Mouse (Mus musculus): ENCODE measurements around the gene Entpd1. TPM values are rescaled to one million over a fixed set of nuclear protein-coding genes. Genes with fewer than 3 reads are reported as not detected.
A peak's percentile ranks its signal among the peaks of the same experiment; 100 is the strongest.

Entpd1 gene
- polyA plus RNA-seq (2014; fragmentation: Nextera tagmentation; extraction: Ambion mirVana) = 5.4 and 9.2 TPM in 2 replicates

DNA sequence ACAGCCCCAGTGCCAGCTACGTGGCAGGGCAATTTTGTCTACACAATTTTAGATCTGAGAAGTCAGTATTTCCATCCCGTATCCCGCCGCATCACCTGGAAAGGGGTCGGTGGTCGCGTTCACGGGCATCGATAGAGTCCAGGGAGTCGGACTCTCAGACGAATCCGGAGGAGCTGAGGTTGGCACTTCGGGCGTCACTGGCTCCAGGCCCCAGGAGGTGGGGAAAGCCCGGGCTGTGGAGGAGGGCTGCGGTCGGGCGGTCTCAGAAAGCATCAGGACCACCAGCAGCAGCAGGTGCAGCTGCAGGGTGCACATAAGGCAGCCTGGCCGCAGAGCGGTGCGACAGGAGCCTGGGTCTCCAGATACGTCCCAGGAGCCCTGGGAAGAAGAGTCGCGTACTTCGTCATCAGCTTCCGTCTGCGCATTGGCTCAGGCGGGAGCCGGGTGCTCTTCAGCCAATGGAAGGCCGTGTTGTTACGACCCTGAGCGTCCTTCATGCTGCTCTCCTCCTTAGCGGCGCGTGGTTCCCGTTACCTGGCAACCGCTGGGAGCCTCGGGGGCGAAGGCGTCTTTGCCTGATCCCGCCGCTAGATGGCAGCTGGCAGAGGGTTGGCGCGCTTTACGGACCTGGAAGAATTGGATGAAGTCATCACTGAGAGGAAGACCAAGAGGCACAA is at the start of gene Entpd1, which contains the start of gene Tctn3:
Entpd1 (plus strand) TSS at position 537 of the 677 bp plus-strand sequence.
Tctn3 (minus strand) TSS at position 404 of the 677 bp plus-strand sequence.
- peaks cover 5% of the 10 kb centered on the region; the same call in 1 of the 2 replicates for H3K4me1 ChIP-seq (ENCODE audit: control insufficient read depth, insufficient read depth, low read length)
- H3K27me3 ChIP-seq (ENCODE audit: control insufficient read depth, insufficient read depth, low read length) = no peaks in the 10 kb centered on the region
- DNase-seq = peak; percentile 99
- 0 out of 2 replicates have a peak within 1 kb of the TSS, but pooled peaks have one; percentile 57 for H3K27ac ChIP-seq (replicated peaks; ENCODE audit: low read depth, low read length)
- H3K4me3 ChIP-seq (replicated peaks; ENCODE audit: low read depth, low read length) = peak within 1 kb of the TSS; percentile 74
- no peaks in the 10 kb centered on the region for H3K9me3 ChIP-seq (ENCODE audit: control insufficient read depth, low read length)
- peak within 1 kb of the TSS; percentile 62 for H3K9ac ChIP-seq (replicated peaks; ENCODE audit: low read length)
- H3K4me2 ChIP-seq (ENCODE audit: low read length) = peak within 1 kb of the TSS; percentile 80
- ATAC-seq (ENCODE audit: low FRiP score, low TSS enrichment) = peak; percentile 100
- H3K36me3 ChIP-seq (ENCODE audit: control insufficient read depth, insufficient read depth, low read length) = peaks cover 26% of the 10 kb centered on the region
- 0% methylated on average over 45 of the region's 45 CpGs for WGBS

- H3K4me3 ChIP-seq (replicated peaks; ENCODE audit: low read depth, low read length) = no peak overlapping the region
- no peak for DNase-seq
- no peaks in the 10 kb centered on the region for H3K9me3 ChIP-seq (ENCODE audit: control insufficient read depth, low read length)
- H3K9ac ChIP-seq (replicated peaks; ENCODE audit: low read length) = no peak overlapping the region
- H3K27me3 ChIP-seq (ENCODE audit: control insufficient read depth, insufficient read depth, low read length) = no peaks in the 10 kb centered on the region
- H3K4me1 ChIP-seq (ENCODE audit: control insufficient read depth, insufficient read depth, low read length) = no peaks in the 10 kb centered on the region
- H3K36me3 ChIP-seq (ENCODE audit: control insufficient read depth, insufficient read depth, low read length) = peaks cover 73% of the 10 kb centered on the region
- no peak overlapping the region for H3K27ac ChIP-seq (replicated peaks; ENCODE audit: low read depth, low read length)
- H3K4me2 ChIP-seq (ENCODE audit: low read length) = no peak overlapping the region
- no peak for ATAC-seq (ENCODE audit: low FRiP score, low TSS enrichment)
- 91% methylated on average over 10 of the region's 10 CpGs for WGBS
These were observed 48.1 kb upstream of the Entpd1 start for GRCm38 (mm10) chr19:40563880-40564645.

DNA sequence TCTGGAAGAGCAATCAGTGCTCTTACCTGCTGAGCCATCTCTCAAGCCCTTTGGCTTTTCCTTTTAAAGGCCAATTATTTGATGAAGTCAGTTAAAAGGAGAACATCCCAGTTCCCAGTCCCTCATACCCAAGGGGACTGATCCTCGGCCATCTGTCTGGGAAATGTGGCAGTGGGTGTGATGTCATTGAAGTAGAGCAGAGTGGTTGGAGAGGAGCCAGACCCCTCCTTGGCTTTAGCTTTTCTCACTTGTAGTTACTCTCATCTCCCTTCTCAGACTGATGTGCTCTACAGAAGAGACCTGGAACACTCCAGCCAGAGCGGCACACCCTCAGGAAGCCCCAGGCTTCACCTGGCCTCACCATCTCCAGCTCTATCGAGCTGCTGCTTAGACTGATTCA is 44.5 kb upstream of the Entpd1 start:
- ATAC-seq (ENCODE audit: low FRiP score, low TSS enrichment) = no peak
- Histone ChIP-seq H3K4me3 (replicated peaks; ENCODE audit: low read depth, low read length) (no peak overlapping the region), H3K36me3 (ENCODE audit: control insufficient read depth, insufficient read depth, low read length) (peaks cover 97% of the 10 kb centered on the region), H3K9me3 (ENCODE audit: control insufficient read depth, low read length) (peaks cover 16% of the 10 kb centered on the region; the same call in 1 of the 2 replicates), H3K4me2 (ENCODE audit: low read length) (no peak overlapping the region), H3K9ac (replicated peaks; ENCODE audit: low read length) (no peak overlapping the region), H3K27me3 (ENCODE audit: control insufficient read depth, insufficient read depth, low read length) (no peaks in the 10 kb centered on the region), H3K27ac (replicated peaks; ENCODE audit: low read depth, low read length) (no peak overlapping the region), H3K4me1 (ENCODE audit: control insufficient read depth, insufficient read depth, low read length) (no peaks in the 10 kb centered on the region)
- WGBS = 88% methylated on average over 3 of the region's 3 CpGs
- DNase-seq = no peak

GRCm38 (mm10) chr19:40570726-40571125 is 41.4 kb upstream of the Entpd1 start:
- WGBS = 95% methylated on average over 9 of the region's 9 CpGs
- DNase-seq (no peak), ATAC-seq (ENCODE audit: low FRiP score, low TSS enrichment) (no peak)
- Histone ChIP-seq H3K9me3 (ENCODE audit: control insufficient read depth, low read length) (peaks cover 16% of the 10 kb centered on the region; the same call in 1 of the 2 replicates), H3K36me3 (ENCODE audit: control insufficient read depth, insufficient read depth, low read length) (peaks cover 99% of the 10 kb centered on the region), H3K4me3 (replicated peaks; ENCODE audit: low read depth, low read length) (no peak overlapping the region), H3K27ac (replicated peaks; ENCODE audit: low read depth, low read length) (no peak overlapping the region), H3K27me3 (ENCODE audit: control insufficient read depth, insufficient read depth, low read length) (no peaks in the 10 kb centered on the region), H3K4me2 (ENCODE audit: low read length) (no peak overlapping the region), H3K9ac (replicated peaks; ENCODE audit: low read length) (no peak overlapping the region), H3K4me1 (ENCODE audit: control insufficient read depth, insufficient read depth, low read length) (no peaks in the 10 kb centered on the region)

- Histone ChIP-seq H3K27ac (replicated peaks; ENCODE audit: low read depth, low read length) (no peak overlapping the region), H3K9ac (replicated peaks; ENCODE audit: low read length) (no peak overlapping the region), H3K4me2 (ENCODE audit: low read length) (no peak overlapping the region), H3K9me3 (ENCODE audit: control insufficient read depth, low read length) (peaks cover 6% of the 10 kb centered on the region; the same call in 1 of the 2 replicates), H3K4me1 (ENCODE audit: control insufficient read depth, insufficient read depth, low read length) (no peaks in the 10 kb centered on the region), H3K4me3 (replicated peaks; ENCODE audit: low read depth, low read length) (no peak overlapping the region), H3K36me3 (ENCODE audit: control insufficient read depth, insufficient read depth, low read length) (peaks cover 96% of the 10 kb centered on the region), H3K27me3 (ENCODE audit: control insufficient read depth, insufficient read depth, low read length) (no peaks in the 10 kb centered on the region)
- DNase-seq = no peak
- ATAC-seq (ENCODE audit: low FRiP score, low TSS enrichment) = no peak
- 87% methylated on average over 5 of the region's 5 CpGs for WGBS
These were observed 36.7 kb upstream of the Entpd1 start for GRCm38 (mm10) chr19:40575438-40575837.

GRCm38 (mm10) chr19:40580902-40581301 is 31.3 kb upstream of the Entpd1 start:
- Histone ChIP-seq H3K4me1 (ENCODE audit: control insufficient read depth, insufficient read depth, low read length) (no peaks in the 10 kb centered on the region), H3K27ac (replicated peaks; ENCODE audit: low read depth, low read length) (no peak overlapping the region), H3K4me3 (replicated peaks; ENCODE audit: low read depth, low read length) (no peak overlapping the region), H3K4me2 (ENCODE audit: low read length) (no peak overlapping the region), H3K9me3 (ENCODE audit: control insufficient read depth, low read length) (no peaks in the 10 kb centered on the region), H3K36me3 (ENCODE audit: control insufficient read depth, insufficient read depth, low read length) (peaks cover 72% of the 10 kb centered on the region), H3K27me3 (ENCODE audit: control insufficient read depth, insufficient read depth, low read length) (no peaks in the 10 kb centered on the region), H3K9ac (replicated peaks; ENCODE audit: low read length) (no peak overlapping the region)
- DNase-seq (no peak), ATAC-seq (ENCODE audit: low FRiP score, low TSS enrichment) (no peak)
- 77% methylated on average over 2 of the region's 2 CpGs for WGBS

DNA sequence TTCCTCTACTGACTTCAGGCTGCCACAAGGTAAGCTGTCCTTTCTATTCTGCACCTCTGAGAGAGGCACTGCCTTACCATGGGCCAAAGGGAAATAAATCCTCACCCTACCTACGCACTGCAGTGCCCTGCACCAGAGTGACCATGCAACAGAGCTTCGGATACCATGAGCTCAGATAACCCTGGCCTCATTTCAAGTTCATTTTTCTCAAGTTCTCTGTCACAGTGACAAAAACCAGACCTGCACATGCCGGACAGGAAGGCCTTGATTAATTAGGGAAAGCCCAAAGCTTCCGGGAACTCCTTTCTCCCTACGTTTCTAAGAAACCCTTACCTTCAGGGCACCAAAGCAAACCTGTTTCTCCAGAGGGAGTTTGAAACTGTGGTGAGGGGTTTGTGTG is 30.5 kb upstream of the Entpd1 start:
- no peak for DNase-seq
- H3K36me3 ChIP-seq (ENCODE audit: control insufficient read depth, insufficient read depth, low read length) = peaks cover 64% of the 10 kb centered on the region

GRCm38 (mm10) chr19:40586908-40587307 is 25.3 kb upstream of the Entpd1 start:
- Histone ChIP-seq H3K4me2 (ENCODE audit: low read length) (peak overlapping the region; percentile 62), H3K4me1 (ENCODE audit: control insufficient read depth, insufficient read depth, low read length) (peaks cover 16% of the 10 kb centered on the region), H3K9me3 (ENCODE audit: control insufficient read depth, low read length) (no peaks in the 10 kb centered on the region), H3K4me3 (replicated peaks; ENCODE audit: low read depth, low read length) (peak overlapping the region; percentile 79), H3K27me3 (ENCODE audit: control insufficient read depth, insufficient read depth, low read length) (no peaks in the 10 kb centered on the region), H3K36me3 (ENCODE audit: control insufficient read depth, insufficient read depth, low read length) (peaks cover 23% of the 10 kb centered on the region), H3K27ac (replicated peaks; ENCODE audit: low read depth, low read length) (no peak overlapping the region), H3K9ac (replicated peaks; ENCODE audit: low read length) (0 out of 2 replicates have a peak overlapping the region, but pooled peaks have one; percentile 84)
- ATAC-seq (ENCODE audit: low FRiP score, low TSS enrichment) (no peak), DNase-seq (no peak)
- WGBS = 59% methylated on average over 7 of the region's 7 CpGs

More for the DNA sequence above, 30.5 kb upstream of the Entpd1 start:
- no peak overlapping the region for H3K9ac ChIP-seq (replicated peaks; ENCODE audit: low read length)
- H3K9me3 ChIP-seq (ENCODE audit: control insufficient read depth, low read length) = no peaks in the 10 kb centered on the region
- peaks cover 7% of the 10 kb centered on the region for H3K4me1 ChIP-seq (ENCODE audit: control insufficient read depth, insufficient read depth, low read length)
- H3K27ac ChIP-seq (replicated peaks; ENCODE audit: low read depth, low read length) = no peak overlapping the region
- H3K27me3 ChIP-seq (ENCODE audit: control insufficient read depth, insufficient read depth, low read length) = no peaks in the 10 kb centered on the region
- no peak for ATAC-seq (ENCODE audit: low FRiP score, low TSS enrichment)
- H3K4me3 ChIP-seq (replicated peaks; ENCODE audit: low read depth, low read length) = no peak overlapping the region
- 96% methylated on average over 5 of the region's 5 CpGs for WGBS
- no peak overlapping the region for H3K4me2 ChIP-seq (ENCODE audit: low read length)

All from midbrain, embryonic 14.5 days (tissue).